Comparison of ENCODE assay signal across 9 mouse cellular contexts in the genomic region with DNA sequence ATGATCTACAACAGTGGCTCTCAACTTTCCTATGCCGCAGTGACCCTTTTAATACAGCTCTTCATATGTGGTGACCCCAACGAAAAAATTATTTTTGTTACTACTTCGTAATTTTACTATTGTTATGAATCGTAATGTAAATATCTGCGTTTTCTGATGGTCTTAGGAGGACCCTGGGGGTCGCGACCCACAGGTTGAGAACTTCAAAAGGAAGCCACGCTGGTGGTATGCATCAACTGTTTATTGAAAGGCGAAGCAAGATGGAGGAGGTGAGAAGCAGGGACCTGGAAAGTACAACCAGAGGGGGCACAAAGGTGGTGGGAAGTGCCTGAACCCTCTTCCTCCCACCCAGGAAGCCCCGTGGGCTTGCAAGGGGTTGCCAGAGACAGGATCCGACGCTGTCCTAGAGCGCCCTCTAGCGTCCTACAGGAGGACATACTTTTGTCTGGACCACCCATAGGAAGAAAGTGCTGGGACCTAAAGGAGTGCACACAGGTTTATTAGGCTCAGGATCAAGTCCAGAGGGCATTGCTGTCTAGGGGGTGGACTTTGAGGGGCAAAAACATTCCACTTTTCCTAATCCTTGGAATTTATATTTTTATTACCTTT. TPM values are rescaled to one million over a fixed set of nuclear protein-coding genes. Genes with fewer than 3 reads are reported as not detected.
DNase-seq lines count a peak whose midpoint lies in the region; ATAC-seq and TF ChIP-seq lines count a peak whose summit lies in the region.
"Had no signal": no experiment of that assay in that cellular context is flagged by ENCODE, and none has a peak within 500 bp of the region (broad histone marks: within the 10 kb centered on the region; RNA-seq: fewer than 3 reads in every experiment).

No protein-coding gene starts in this region.

- 0 out of 2 replicates have a peak, but pooled peaks cover 3% of the 10 kb centered on the region for H3K4me1 ChIP-seq in heart, embryonic 11.5 days (ENCODE audit: control insufficient read depth, insufficient read depth, low read length)

- peak; percentile 38 for DNase-seq in gastrocnemius, adult 18-20 months (ENCODE audit: low spot score)
- no peak for DNase-seq in gastrocnemius, adult 8-10 months (ENCODE audit: low spot score in 2 of 2)
- DNase-seq in Patski (ENCODE audit: low read depth, low spot score): no peak
- peak; percentile 46 to 54 for DNase-seq in cerebellum, postnatal 36 days
- DNase-seq in kidney, postnatal 10 days: peak; percentile 73
- DNase-seq in splenic B cell, adult 2 months (ENCODE audit: low read depth, low spot score): peak; percentile 82

- H3K27ac ChIP-seq in heart, embryonic 11.5 days (ENCODE audit: low read depth, low read length): no peak overlapping the region

- 24% methylated on average over 14 of the region's 14 CpGs for WGBS in heart, embryonic 11.5 days (ENCODE audit: insufficient replicate concordance)

- in situ Hi-C loops in Patski (cut with MboI; ENCODE audit: low pct_unique_long_range_greater_than_20kb): loop anchor here (10.0 kb wide), 1 partner anchor 344 kb away; no protein-coding TSS in a partner anchor

- no peaks in the 10 kb centered on the region for H3K9me3 ChIP-seq in heart, embryonic 11.5 days (replicated peaks; ENCODE audit: control insufficient read depth, low read length)

- H3K27me3 ChIP-seq in Patski: no peaks in the 10 kb centered on the region
- H3K27me3 ChIP-seq in heart, embryonic 11.5 days (ENCODE audit: control insufficient read depth, insufficient read depth, low read length): 0 out of 2 replicates have a peak, but pooled peaks cover 2% of the 10 kb centered on the region
- H3K27me3 ChIP-seq in splenic B cell, adult 2 months (ENCODE audit: control insufficient read depth, insufficient read depth, low read length, poor library complexity, severe bottlenecking): no peaks in the 10 kb centered on the region

- peak; percentile 90 for TF ChIP-seq CTCF in Patski (IDR thresholded peaks at IDR 0.05)

- peak; percentile 38 for ATAC-seq in Patski
- 0 out of 2 replicates have a peak, but pooled peaks have one; percentile 32 for ATAC-seq in heart, embryonic 11.5 days (replicated peaks; ENCODE audit: insufficient number of reproducible peaks, low FRiP score, low TSS enrichment)
- ATAC-seq in megakaryocyte-erythroid progenitor cell, adult 5-6 weeks (replicated peaks; ENCODE audit: low FRiP score, low TSS enrichment, poor library complexity, severe bottlenecking): peak; percentile 62

- peak overlapping the region; percentile 51 for H3K4me2 ChIP-seq in heart, embryonic 11.5 days

- H3K36me3 ChIP-seq in heart, embryonic 11.5 days (ENCODE audit: control insufficient read depth, insufficient read depth, low read length): no peaks in the 10 kb centered on the region
- H3K36me3 ChIP-seq in splenic B cell, adult 2 months (ENCODE audit: control insufficient read depth, insufficient read depth, low read length, poor library complexity, severe bottlenecking): no peaks in the 10 kb centered on the region

- no peak overlapping the region for H3K9ac ChIP-seq in heart, embryonic 11.5 days (ENCODE audit: low read depth, low read length)

- no peak overlapping the region for H3K4me3 ChIP-seq in heart, embryonic 11.5 days (ENCODE audit: low read depth, low read length)

- CTCF ChIA-PET in Patski (lab: Charles Lee): interaction anchor here (0.8 to 1.4 kb wide), 4 partner anchors 23 to 70 kb away, joined by 3 to 5 read pairs (median 3); no protein-coding TSS in a partner anchor

- POLR2A ChIA-PET in Patski (lab: Charles Lee): interaction anchor here (0.6 to 0.7 kb wide), 2 partner anchors 27 to 271 kb away, joined by 3 read pairs; no protein-coding TSS in a partner anchor

RNA-seq across cellular contexts. Expression of a gene that starts 7.8 kb away (rescaled TPM):
- total RNA-seq in gastrocnemius, adult 18-20 months (2021): not detected
- under 1 TPM in 1 of 4 experiments, not detected in 3; 0.22 TPM for total RNA-seq in gastrocnemius, adult 8-10 months (2022)
- polyA plus RNA-seq in Patski (2021): not detected
- polyA plus RNA-seq in heart, embryonic 11.5 days (2014; fragmentation: Nextera tagmentation; extraction: Ambion mirVana): 3.8 and 5.5 TPM in 2 replicates
- not detected in 2 replicates for total RNA-seq in megakaryocyte-erythroid progenitor cell, adult 5-6 weeks (2014; fragmentation: Nextera tagmentation)
- not detected in 2 replicates for total RNA-seq in megakaryocyte-erythroid progenitor cell, adult 5-6 weeks (2017)
- polyA plus RNA-seq: liver, embryonic 16.5 days had no signal

RNA-seq across cellular contexts. Expression of a gene that starts 24.8 kb away (rescaled TPM):
- total RNA-seq in gastrocnemius, adult 18-20 months (2021): 1 to 10 TPM in 1 of 2 experiments, under 1 TPM in 1; 0.55 to 1.5 TPM
- total RNA-seq in gastrocnemius, adult 8-10 months (2022): 1 to 10 TPM in 2 of 4 experiments, under 1 TPM in 2; 0.58 to 2.0 (median 1.1) TPM
- 19.6 TPM for polyA plus RNA-seq in Patski (2021)
- 3.4 and 3.6 TPM in 2 replicates for polyA plus RNA-seq in heart, embryonic 11.5 days (2014; fragmentation: Nextera tagmentation; extraction: Ambion mirVana)
- 1.0 TPM in 1 of 2 replicates, not detected in the other for total RNA-seq in megakaryocyte-erythroid progenitor cell, adult 5-6 weeks (2014; fragmentation: Nextera tagmentation)
- not detected in 2 replicates for total RNA-seq in megakaryocyte-erythroid progenitor cell, adult 5-6 weeks (2017)

RNA-seq across cellular contexts. Expression of a gene that starts 29.2 kb away (rescaled TPM):
- under 1 TPM; 0.34 to 0.57 TPM for total RNA-seq in gastrocnemius, adult 18-20 months (2021)
- total RNA-seq in gastrocnemius, adult 8-10 months (2022): under 1 TPM; 0.34 to 0.58 (median 0.49) TPM
- 19.6 TPM for polyA plus RNA-seq in Patski (2021)
- polyA plus RNA-seq in heart, embryonic 11.5 days (2014; fragmentation: Nextera tagmentation; extraction: Ambion mirVana): 12.9 and 13.9 TPM in 2 replicates
- total RNA-seq in megakaryocyte-erythroid progenitor cell, adult 5-6 weeks (2014; fragmentation: Nextera tagmentation): 22.9 and 25.1 TPM in 2 replicates
- total RNA-seq in megakaryocyte-erythroid progenitor cell, adult 5-6 weeks (2017): 2.4 and 7.7 TPM in 2 replicates

RNA-seq across cellular contexts. Expression of a gene that starts 36.2 kb away (rescaled TPM):
- total RNA-seq in gastrocnemius, adult 18-20 months (2021): 10 to 100 TPM; 24.6 to 26.6 TPM
- 10 to 100 TPM; 23.7 to 31.7 (median 27.1) TPM for total RNA-seq in gastrocnemius, adult 8-10 months (2022)
- polyA plus RNA-seq in Patski (2021): 101 TPM
- polyA plus RNA-seq in heart, embryonic 11.5 days (2014; fragmentation: Nextera tagmentation; extraction: Ambion mirVana): 62.6 and 64.5 TPM in 2 replicates
- total RNA-seq in megakaryocyte-erythroid progenitor cell, adult 5-6 weeks (2014; fragmentation: Nextera tagmentation): 120 and 125 TPM in 2 replicates
- total RNA-seq in megakaryocyte-erythroid progenitor cell, adult 5-6 weeks (2017): 50.3 and 57.0 TPM in 2 replicates

RNA-seq across cellular contexts. Expression of a gene that starts 46.2 kb away (rescaled TPM):
- total RNA-seq in gastrocnemius, adult 18-20 months (2021): under 1 TPM; 0.62 to 0.76 TPM
- under 1 TPM; 0.46 to 0.88 (median 0.84) TPM for total RNA-seq in gastrocnemius, adult 8-10 months (2022)
- 2.6 TPM for polyA plus RNA-seq in Patski (2021)
- polyA plus RNA-seq in heart, embryonic 11.5 days (2014; fragmentation: Nextera tagmentation; extraction: Ambion mirVana): 50.9 and 55.4 TPM in 2 replicates
- total RNA-seq in megakaryocyte-erythroid progenitor cell, adult 5-6 weeks (2014; fragmentation: Nextera tagmentation): 10.1 and 11.2 TPM in 2 replicates
- 6.6 and 7.8 TPM in 2 replicates for total RNA-seq in megakaryocyte-erythroid progenitor cell, adult 5-6 weeks (2017)

Comparison
In these comparisons a context has a peak if more than half of its experiments do, and no peak if none do; other contexts are left out.
1. DNase-seq: peak in gastrocnemius, adult 18-20 months (single experiment), cerebellum, postnatal 36 days (2 of 2), kidney, postnatal 10 days (single experiment) and splenic B cell, adult 2 months (single experiment); none in gastrocnemius, adult 8-10 months (0 of 2) and Patski (single experiment).
2. Peak in every context shown above with its lines, with median percentiles within 50 percentile points of each other: ATAC-seq.